Mouse (Mus musculus) midbrain, embryonic 14.5 days (tissue): ENCODE measurements around the gene Rab15. TPM values are rescaled to one million over a fixed set of nuclear protein-coding genes. Genes with fewer than 3 reads are reported as not detected.

ENCODE experiments used
- ATAC-seq: fragments of 200-750 bp; cut with Nextera tagmentation; 2 replicates; pipeline ENCODE4 v1.8.0; 2017; ENCODE audit warnings: moderate number of reproducible peaks, moderate library complexity; ENCODE audit not compliant: low FRiP score, low TSS enrichment
- DNase-seq: peaks from one replicate; pipeline ENCODE4 v3.0.0-alpha.2; 2015
- H3K27ac ChIP-seq: fragments of 300-500 bp; sonication (generic); replicated peaks from 2 replicates; pipeline ENCODE4 v1.5.1; 2014; ENCODE audit warnings: mild to moderate bottlenecking, low read depth, low read length, moderate library complexity
- H3K27me3 ChIP-seq: fragments of 300-500 bp; sonication (generic); 2 replicates; pipeline ENCODE4 v1.6.1; 2014; ENCODE audit warnings: low read length, control low read depth, mixed read lengths; ENCODE audit not compliant: control insufficient read depth, insufficient read depth
- H3K36me3 ChIP-seq: fragments of 300-500 bp; sonication (generic); 2 replicates; pipeline ENCODE4 v1.6.1; 2014; ENCODE audit warnings: low read length, control low read depth; ENCODE audit not compliant: control insufficient read depth, insufficient read depth
- H3K4me1 ChIP-seq: fragments of 300-500 bp; sonication (generic); 2 replicates; pipeline ENCODE4 v1.6.1; 2014; ENCODE audit warnings: mild to moderate bottlenecking, antibody characterized with exemption, low read length, control low read depth; ENCODE audit not compliant: control insufficient read depth, insufficient read depth
- H3K4me2 ChIP-seq: fragments of 300-500 bp; sonication (generic); 2 replicates; pipeline ENCODE4 v1.6.1; 2014; ENCODE audit warnings: mild to moderate bottlenecking, low read length, moderate library complexity
- H3K4me3 ChIP-seq: fragments of 300-500 bp; sonication (generic); replicated peaks from 2 replicates; pipeline ENCODE4 v1.5.1; 2014; ENCODE audit warnings: low read depth, low read length
- H3K9ac ChIP-seq: fragments of 300-500 bp; sonication (generic); replicated peaks from 2 replicates; pipeline ENCODE4 v1.6.1; 2014; ENCODE audit warnings: mild to moderate bottlenecking, low read length, moderate library complexity
- H3K9me3 ChIP-seq: fragments of 300-500 bp; sonication (generic); 2 replicates; pipeline ENCODE4 v1.6.1; 2016; ENCODE audit warnings: low read length, control low read depth, mixed read lengths; ENCODE audit not compliant: control insufficient read depth
- WGBS: fragments of 180-500 bp; shearing (Covaris S2); extraction: QIAGEN DNeasy Blood & Tissue Kit; methylation state at CpG from one replicate; pipeline ENCODE4 v1.1.7; 2014; 5-methylcytosine and 5-hydroxymethylcytosine counted together
- polyA plus RNA-seq: library from polyadenylated mRNA; unstranded; fragments of >200 nt; fragmentation: Nextera tagmentation; extraction: Ambion mirVana; gene quantifications from 2 replicates; pipeline ENCODE4 v1.2.1, GENCODE M21; 2014

Gene Rab15
- polyA plus RNA-seq, 1 experiment from 2014 or later, result 25.4 TPM

DNA sequence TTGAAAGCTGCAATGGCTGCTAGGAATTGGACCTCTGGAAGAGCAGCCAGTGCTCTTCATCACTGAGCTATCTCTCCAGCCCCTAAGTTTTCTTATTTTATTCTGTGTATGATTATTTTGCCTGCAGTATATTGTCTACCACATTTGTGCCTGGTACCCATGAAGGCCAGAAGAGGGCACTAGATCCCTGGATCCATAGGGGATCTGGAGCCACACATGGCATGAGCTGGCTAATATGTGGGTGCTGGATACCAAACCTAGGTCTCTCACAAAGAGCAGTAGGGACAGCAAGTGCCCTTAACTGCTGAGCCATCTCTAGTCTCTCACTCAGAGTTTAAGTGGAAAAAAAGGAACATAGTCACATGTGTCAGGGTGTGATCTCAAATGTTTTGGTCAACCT, 44.9 kb downstream of the Rab15 start:
- H3K4me2 ChIP-seq, result no peak overlapping the region
- H3K4me1 ChIP-seq, result no peaks in the 10 kb centered on the region
- H3K9me3 ChIP-seq, result no peaks in the 10 kb centered on the region
- H3K27ac ChIP-seq, result no peak overlapping the region
- no peak overlapping the region for H3K9ac ChIP-seq
- DNase-seq (no peak), ATAC-seq (no peak)
- 0 out of 2 replicates have a peak, but pooled peaks cover 4% of the 10 kb centered on the region for H3K36me3 ChIP-seq
- H3K27me3 ChIP-seq, result no peaks in the 10 kb centered on the region
- no peak overlapping the region for H3K4me3 ChIP-seq

GRCm38 (mm10) chr12:76776898-76777297, 45.8 kb downstream of the Rab15 start:
- 94% methylated on average over 5 of the region's 5 CpGs for WGBS
- Histone ChIP-seq H3K27me3 (no peaks in the 10 kb centered on the region), H3K36me3 (0 out of 2 replicates have a peak, but pooled peaks cover 4% of the 10 kb centered on the region), H3K9ac (no peak overlapping the region), H3K9me3 (no peaks in the 10 kb centered on the region), H3K4me3 (no peak overlapping the region), H3K4me1 (no peaks in the 10 kb centered on the region), H3K27ac (no peak overlapping the region), H3K4me2 (no peak overlapping the region)
- DNase-seq (no peak), ATAC-seq (no peak)

GRCm38 (mm10) chr12:76775132-76775531, 47.6 kb downstream of the Rab15 start:
- WGBS, result 72% methylated on average over 4 of the region's 4 CpGs
- no peaks in the 10 kb centered on the region for H3K4me1 ChIP-seq
- no peaks in the 10 kb centered on the region for H3K9me3 ChIP-seq
- no peak overlapping the region for H3K27ac ChIP-seq
- DNase-seq (no peak), ATAC-seq (no peak)
- no peaks in the 10 kb centered on the region for H3K27me3 ChIP-seq
- no peak overlapping the region for H3K4me3 ChIP-seq
- H3K36me3 ChIP-seq, result 0 out of 2 replicates have a peak, but pooled peaks cover 4% of the 10 kb centered on the region
- H3K4me2 ChIP-seq, result no peak overlapping the region
- H3K9ac ChIP-seq, result no peak overlapping the region

GRCm38 (mm10) chr12:76774652-76775051, 48.1 kb downstream of the Rab15 start:
- DNase-seq (no peak), ATAC-seq (no peak)
- Histone ChIP-seq H3K27ac (no peak overlapping the region), H3K4me1 (no peaks in the 10 kb centered on the region), H3K4me3 (no peak overlapping the region), H3K36me3 (0 out of 2 replicates have a peak, but pooled peaks cover 4% of the 10 kb centered on the region), H3K27me3 (no peaks in the 10 kb centered on the region), H3K9ac (no peak overlapping the region), H3K4me2 (no peak overlapping the region), H3K9me3 (no peaks in the 10 kb centered on the region)
- WGBS, result 86% methylated on average over 3 of the region's 3 CpGs

DNA sequence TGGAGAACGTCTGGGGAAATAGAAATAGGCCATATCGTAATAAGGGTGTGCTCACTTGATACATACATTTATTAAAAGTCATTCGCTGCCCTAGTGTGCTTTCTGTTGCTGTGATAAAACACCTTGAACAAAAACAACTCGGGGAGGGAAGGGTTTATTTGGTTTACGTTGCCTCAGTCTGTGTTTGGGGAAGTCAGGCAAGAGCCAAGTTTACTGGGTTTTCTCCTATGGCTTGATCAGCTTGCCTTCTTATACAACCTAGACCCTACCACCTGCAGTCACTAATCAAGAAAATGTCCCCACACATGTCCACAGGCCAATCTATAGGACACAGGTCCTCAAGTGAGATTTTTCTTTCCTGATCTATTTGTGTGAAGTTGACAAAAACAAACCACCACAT, 51.2 kb downstream of the Rab15 start:
- Histone ChIP-seq H3K9me3 (no peaks in the 10 kb centered on the region), H3K9ac (no peak overlapping the region), H3K27me3 (no peaks in the 10 kb centered on the region), H3K4me3 (no peak overlapping the region), H3K27ac (no peak overlapping the region), H3K36me3 (no peaks in the 10 kb centered on the region), H3K4me2 (no peak overlapping the region), H3K4me1 (no peaks in the 10 kb centered on the region)
- ATAC-seq, result no peak
- 93% methylated on average over 5 of the region's 5 CpGs for WGBS
- DNase-seq, result no peak

DNA sequence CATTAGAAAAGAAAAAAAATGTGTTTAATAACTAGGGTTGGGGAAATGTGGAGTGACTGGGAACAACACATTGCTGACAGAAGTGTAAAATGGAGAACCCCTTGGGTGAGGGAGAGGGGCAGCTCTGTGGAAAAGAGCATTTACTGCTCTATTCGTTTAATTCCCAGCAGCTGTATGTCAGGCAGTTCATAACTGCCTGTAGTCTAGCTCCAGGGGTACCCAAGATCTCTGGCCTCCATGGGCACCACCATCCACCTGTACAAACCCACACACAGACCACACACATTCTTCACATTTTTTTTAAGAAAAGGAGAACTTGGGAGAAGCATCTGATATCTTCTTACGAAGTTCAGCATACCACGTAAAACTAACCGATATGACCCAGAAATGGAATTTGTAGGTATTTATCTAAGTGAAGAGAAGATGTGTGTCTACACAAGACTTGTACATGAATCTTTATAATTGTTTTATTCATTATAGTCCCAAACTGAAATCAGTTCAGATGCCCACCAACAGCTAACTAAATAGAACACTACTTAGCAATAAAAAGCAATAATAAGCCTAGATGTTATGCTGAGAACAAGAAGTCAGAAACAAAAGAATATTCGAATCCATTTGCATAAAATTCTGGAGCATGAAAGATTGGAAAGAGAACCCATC, 51.7 kb downstream of the Rab15 start:
- H3K9me3 ChIP-seq, result no peaks in the 10 kb centered on the region
- no peaks in the 10 kb centered on the region for H3K27me3 ChIP-seq
- ATAC-seq, result no peak

GRCm38 (mm10) chr12:76765901-76766630, 56.6 kb downstream of the Rab15 start:
- ATAC-seq, result 0 out of 2 replicates have a peak, but pooled peaks have one; percentile 31
- no peaks in the 10 kb centered on the region for H3K9me3 ChIP-seq

More for the DNA sequence above, 51.7 kb downstream of the Rab15 start:
- H3K9ac ChIP-seq, result no peak overlapping the region
- H3K4me3 ChIP-seq, result no peak overlapping the region
- no peak overlapping the region for H3K4me2 ChIP-seq
- no peak overlapping the region for H3K27ac ChIP-seq
- peaks cover 4% of the 10 kb centered on the region; the same call in 1 of the 2 replicates for H3K4me1 ChIP-seq
- 92% methylated on average over 5 of the region's 5 CpGs for WGBS
- DNase-seq, result no peak
- no peaks in the 10 kb centered on the region for H3K36me3 ChIP-seq

DNA sequence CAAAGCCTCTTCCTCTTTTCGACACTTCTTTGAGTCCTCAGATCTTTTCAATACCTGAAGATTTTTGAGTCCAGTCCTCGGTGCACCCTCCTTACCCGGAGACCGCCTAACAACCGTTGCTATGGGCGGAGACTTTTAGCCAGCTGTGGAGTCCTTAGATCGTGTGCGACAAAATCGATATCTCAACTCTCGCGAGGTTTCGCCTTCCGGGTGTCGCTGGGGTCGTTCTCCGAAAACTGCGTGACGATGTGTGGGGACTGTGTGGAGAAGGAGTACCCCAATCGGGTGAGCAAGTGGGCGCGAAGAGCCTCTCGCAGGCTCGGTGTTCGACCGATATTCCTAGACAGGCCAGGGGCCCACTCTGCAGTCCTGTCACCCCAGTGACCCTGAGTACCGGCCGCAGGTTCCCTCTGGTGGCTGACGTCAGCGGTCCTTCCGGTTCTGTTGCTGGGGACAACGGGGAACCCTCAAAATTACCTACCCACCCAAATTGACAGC, 57.3 kb downstream of the Rab15 start, which contains the start of the genes Churc1 and Fntb:
Churc1 (plus strand) TSS at position 185 of the 498 bp plus-strand sequence.
Fntb (plus strand) TSS at position 236 of the 498 bp plus-strand sequence.
- ATAC-seq (peak; percentile 94), DNase-seq (peak; percentile 98)
- H3K4me1 ChIP-seq, result peaks cover 4% of the 10 kb centered on the region; the same call in 1 of the 2 replicates
- H3K27me3 ChIP-seq, result no peaks in the 10 kb centered on the region
- peak within 1 kb of the TSS; percentile 79 for H3K9ac ChIP-seq
- H3K27ac ChIP-seq, result peak within 1 kb of the TSS; percentile 84
- H3K9me3 ChIP-seq, result no peaks in the 10 kb centered on the region
- peak within 1 kb of the TSS; percentile 59 for H3K4me3 ChIP-seq
- no peaks in the 10 kb centered on the region for H3K36me3 ChIP-seq
- H3K4me2 ChIP-seq, result peak within 1 kb of the TSS; percentile 60
- under 1% methylated on average over 31 of the region's 31 CpGs for WGBS

More at GRCm38 (mm10) chr12:76765901-76766630, 56.6 kb downstream of the Rab15 start:
- peak overlapping the region; percentile 60 for H3K4me2 ChIP-seq
- 31% methylated on average over 20 of the region's 20 CpGs for WGBS
- peak overlapping the region; percentile 79 for H3K9ac ChIP-seq
- no peak for DNase-seq
- no peaks in the 10 kb centered on the region for H3K27me3 ChIP-seq
- peaks cover 4% of the 10 kb centered on the region; the same call in 1 of the 2 replicates for H3K4me1 ChIP-seq
- H3K4me3 ChIP-seq, result peak overlapping the region; percentile 59
- peak overlapping the region; percentile 84 for H3K27ac ChIP-seq
- no peaks in the 10 kb centered on the region for H3K36me3 ChIP-seq
